Mouse (Mus musculus): Measurements from ENCODE around the gene Pi4ka. TPM values are rescaled to one million over a fixed set of nuclear protein-coding genes. Genes with fewer than 3 reads are reported as not detected.

Gene Pi4ka
- total RNA-seq, 2 experiments from 2014 or later = 55.3 to 56.7 TPM

- peak; percentile 18 to 36 for DNase-seq
- intact Hi-C loops (cut with DNase I) = loop anchor here (5.0 to 10.0 kb wide), 2 partner anchors 145 to 383 kb away; partner anchors contain the start of genes Ppm1f and Sdf2l1
Measured at GRCm38 (mm10) chr16:17277342-17278211, 128.5 kb downstream of the Pi4ka start.

GRCm38 (mm10) chr16:17276164-17277151, 129.7 kb downstream of the Pi4ka start:
- peak; percentile 95 to 96 for DNase-seq
- intact Hi-C loops (cut with DNase I) = loop anchor here (1.0 to 10.0 kb wide), 3 partner anchors 67 to 382 kb away; partner anchors contain the start of genes Ppm1f and Sdf2l1

- intact Hi-C loops (cut with DNase I) = loop anchor here (1.0 to 10.0 kb wide), 3 partner anchors 66 to 381 kb away; partner anchors contain the start of genes Ppm1f and Sdf2l1
- no peak for DNase-seq
Measured at GRCm38 (mm10) chr16:17275721-17276120, 130.4 kb downstream of the Pi4ka start, which contains the start of gene Tmem191c. Gene Tmem191c (plus strand): TSS chr16:17276077.

- intact Hi-C loops (cut with DNase I) = loop anchor here (1.0 to 10.0 kb wide), 4 partner anchors 37 to 377 kb away; partner anchors contain the start of genes Ccdc116 and Ppm1f
- DNase-seq = no peak
Measured at GRCm38 (mm10) chr16:17271856-17272255, 134.3 kb downstream of the Pi4ka start.

- peak; percentile 51 to 64 for DNase-seq
- intact Hi-C loops (cut with DNase I) = loop anchor here (1.0 to 10.0 kb wide), 3 partner anchors 62 to 376 kb away; partner anchors contain the start of genes Ccdc116 and Ppm1f
Measured at GRCm38 (mm10) chr16:17271124-17271523, 135.0 kb downstream of the Pi4ka start.

GRCm38 (mm10) chr16:17269872-17270271, 136.2 kb downstream of the Pi4ka start:
- no peak for DNase-seq
- intact Hi-C loops (cut with DNase I) = loop anchor here (5.0 to 10.0 kb wide), 2 partner anchors 123 to 375 kb away; partner anchors contain the start of genes Ccdc116 and Ppm1f

- intact Hi-C loops (cut with DNase I) = no loop called here
- DNase-seq = no peak
Measured at GRCm38 (mm10) chr16:17267937-17268336, 138.2 kb downstream of the Pi4ka start.

- no peak for DNase-seq
- intact Hi-C loops (cut with DNase I) = no loop called here
Measured at GRCm38 (mm10) chr16:17266113-17266512, 140.0 kb downstream of the Pi4ka start.

- intact Hi-C loops (cut with DNase I) = no loop called here
Measured at GRCm38 (mm10) chr16:17261341-17261740, 144.8 kb downstream of the Pi4ka start.

GRCm38 (mm10) chr16:17258917-17259316, 147.2 kb downstream of the Pi4ka start:
- intact Hi-C loops (cut with DNase I) = no loop called here
- DNase-seq = no peak

More at GRCm38 (mm10) chr16:17261341-17261740, 144.8 kb downstream of the Pi4ka start:
- no peak for DNase-seq

GRCm38 (mm10) chr16:17257359-17257821, 148.7 kb downstream of the Pi4ka start:
- intact Hi-C loops (cut with DNase I) = no loop called here
- DNase-seq = peak; percentile 75 to 79

GRCm38 (mm10) chr16:17255270-17255669, 150.8 kb downstream of the Pi4ka start:
- intact Hi-C loops (cut with DNase I) = no loop called here
- no peak for DNase-seq

- intact Hi-C loops (cut with DNase I) = no loop called here
- DNase-seq = no peak
Measured at GRCm38 (mm10) chr16:17254005-17254597, 152.0 kb downstream of the Pi4ka start.

- DNase-seq = no peak
- intact Hi-C loops (cut with DNase I) = no loop called here
Measured at GRCm38 (mm10) chr16:17252841-17253240, 153.3 kb downstream of the Pi4ka start.

- intact Hi-C loops (cut with DNase I) = no loop called here
- no peak for DNase-seq
Measured at GRCm38 (mm10) chr16:17252086-17252726, 153.9 kb downstream of the Pi4ka start.

GRCm38 (mm10) chr16:17251539-17251938, 154.6 kb downstream of the Pi4ka start:
- intact Hi-C loops (cut with DNase I) = no loop called here
- peak; percentile 77 to 79 for DNase-seq

- DNase-seq = no peak
- intact Hi-C loops (cut with DNase I) = no loop called here
Measured at GRCm38 (mm10) chr16:17249135-17249534, 157.0 kb downstream of the Pi4ka start.

- intact Hi-C loops (cut with DNase I) = no loop called here
- DNase-seq = peak; percentile 74 to 76
Measured at GRCm38 (mm10) chr16:17247727-17248126, 158.4 kb downstream of the Pi4ka start.

- intact Hi-C loops (cut with DNase I) = no loop called here
Measured at GRCm38 (mm10) chr16:17244996-17245395, 161.1 kb downstream of the Pi4ka start.

More at GRCm38 (mm10) chr16:17244996-17245395, 161.1 kb downstream of the Pi4ka start:
- no peak for DNase-seq
